Mouse (Mus musculus): ENCODE data around the gene Gmfg.

GRCm38 (mm10) chr7:28492310-28492709, 55.1 kb downstream of the Gmfg start:
- TF ChIP-seq CTCF (IDR thresholded peaks at IDR 0.05; ENCODE audit: borderline replicate concordance, extremely low read depth, insufficient read depth, insufficient read length): no peak
- no peak for TF ChIP-seq POLR2A (IDR thresholded peaks at IDR 0.05; ENCODE audit: borderline replicate concordance, extremely low read depth, insufficient read depth, insufficient read length, poor library complexity, severe bottlenecking)
